ENCODE assay signal across 14 mouse cellular contexts in genomic region chr5:35389441-35389840, GRCm38 (mm10). TPM values are rescaled to one million over a fixed set of nuclear protein-coding genes. Genes with fewer than 3 reads are reported as not detected.
DNase-seq lines count a peak whose midpoint lies in the region; ATAC-seq and TF ChIP-seq lines count a peak whose summit lies in the region.
"Had no signal": no experiment of that assay in that cellular context is flagged by ENCODE, and none has a peak within 500 bp of the region (broad histone marks: within the 10 kb centered on the region; RNA-seq: fewer than 3 reads in every experiment).

No protein-coding gene starts in this region.

- no peak overlapping the region for H3K4me2 ChIP-seq in kidney, embryonic 14.5 days (replicated peaks; ENCODE audit: low read depth, low read length)
- peak overlapping the region; percentile 77 for H3K4me2 ChIP-seq in embryonic facial prominence, embryonic 12.5 days (replicated peaks)
- peak overlapping the region; percentile 56; the same call in 1 of the 2 replicates for H3K4me2 ChIP-seq in hindbrain, embryonic 13.5 days

- ATAC-seq in kidney, embryonic 14.5 days (ENCODE audit: low FRiP score, low TSS enrichment): no peak
- ATAC-seq in embryonic facial prominence, embryonic 12.5 days (ENCODE audit: insufficient number of reproducible peaks, insufficient read depth, low FRiP score, low TSS enrichment): no peak
- ATAC-seq in hindbrain, embryonic 13.5 days (ENCODE audit: low FRiP score): no peak

- DNase-seq in kidney, postnatal 36 days: no peak
- DNase-seq in neural tube, embryonic 10.5 days (ENCODE audit: extremely low spot score, low spot score): peak; percentile 48
- DNase-seq in ovary, postnatal 36 days (ENCODE audit: low spot score): no peak
- DNase-seq in thymus, adult 2 months: no peak
- no peak for DNase-seq in gastrocnemius, adult 8-10 months (ENCODE audit: low spot score in 2 of 2)
- DNase-seq: adrenal gland, adult 2 months; lung, adult 18-20 months had no signal

- H3K36me3 ChIP-seq in kidney, embryonic 14.5 days (ENCODE audit: control insufficient read depth, insufficient read depth, low read length): no peaks in the 10 kb centered on the region
- H3K36me3 ChIP-seq in embryonic facial prominence, embryonic 12.5 days: no peaks in the 10 kb centered on the region
- H3K36me3 ChIP-seq in hindbrain, embryonic 13.5 days: no peaks in the 10 kb centered on the region
- H3K36me3 ChIP-seq in thymus, adult 2 months (ENCODE audit: control insufficient read depth, insufficient read depth, low read length): no peaks in the 10 kb centered on the region

- H3K27ac ChIP-seq in kidney, embryonic 14.5 days (ENCODE audit: low read depth, low read length): no peak overlapping the region
- H3K27ac ChIP-seq in embryonic facial prominence, embryonic 12.5 days: peak overlapping the region; percentile 46; the same call in 1 of the 2 replicates
- no peak overlapping the region for H3K27ac ChIP-seq in hindbrain, embryonic 13.5 days
- H3K27ac ChIP-seq in thymus, adult 2 months (ENCODE audit: control insufficient read depth, insufficient read depth, low read length): no peak overlapping the region

- H3K4me1 ChIP-seq in kidney, embryonic 14.5 days (ENCODE audit: control insufficient read depth, insufficient read depth, low read length): peaks cover 5% of the 10 kb centered on the region; the same call in 1 of the 2 replicates
- peaks cover 16% of the 10 kb centered on the region for H3K4me1 ChIP-seq in embryonic facial prominence, embryonic 12.5 days
- peaks cover 27% of the 10 kb centered on the region for H3K4me1 ChIP-seq in hindbrain, embryonic 13.5 days (replicated peaks)
- H3K4me1 ChIP-seq in thymus, adult 2 months (replicated peaks; ENCODE audit: control insufficient read depth, insufficient read depth, low read length): no peaks in the 10 kb centered on the region

- TF ChIP-seq CTCF in thymus, adult 2 months (IDR thresholded peaks at IDR 0.05; ENCODE audit: borderline replicate concordance, control insufficient read depth, extremely low read depth, insufficient read depth, low read length, poor library complexity): no peak

- TF ChIP-seq POLR2A in thymus, adult 2 months (IDR thresholded peaks at IDR 0.05; ENCODE audit: control insufficient read depth, extremely low read depth, insufficient read depth, low read length, poor library complexity): no peak

- H3K9me3 ChIP-seq in kidney, embryonic 14.5 days (ENCODE audit: control insufficient read depth, low read length): no peaks in the 10 kb centered on the region
- no peaks in the 10 kb centered on the region for H3K9me3 ChIP-seq in embryonic facial prominence, embryonic 12.5 days
- no peaks in the 10 kb centered on the region for H3K9me3 ChIP-seq in hindbrain, embryonic 13.5 days

- peaks cover 100% of the 10 kb centered on the region for H3K27me3 ChIP-seq in kidney, embryonic 14.5 days (ENCODE audit: control insufficient read depth, insufficient read depth, low read length)
- H3K27me3 ChIP-seq in embryonic facial prominence, embryonic 12.5 days: peaks cover 100% of the 10 kb centered on the region
- peaks cover 100% of the 10 kb centered on the region for H3K27me3 ChIP-seq in hindbrain, embryonic 13.5 days
- peaks cover 18% of the 10 kb centered on the region for H3K27me3 ChIP-seq in thymus, adult 2 months (ENCODE audit: control insufficient read depth, insufficient read depth, low read length)

- H3K4me3 ChIP-seq in kidney, embryonic 14.5 days (ENCODE audit: low read length): peak overlapping the region; percentile 43
- H3K4me3 ChIP-seq in embryonic facial prominence, embryonic 12.5 days: peak overlapping the region; percentile 51
- H3K4me3 ChIP-seq in hindbrain, embryonic 13.5 days: peak overlapping the region; percentile 39; the same call in 1 of the 2 replicates
- no peak overlapping the region for H3K4me3 ChIP-seq in thymus, adult 2 months (ENCODE audit: control insufficient read depth, insufficient read depth, low read length)
- H3K4me3 ChIP-seq: erythroblast, embryonic 14.5 days had no signal

- H3K9ac ChIP-seq in kidney, embryonic 14.5 days (ENCODE audit: low read depth, low read length): no peak overlapping the region
- H3K9ac ChIP-seq in embryonic facial prominence, embryonic 12.5 days: peak overlapping the region; percentile 46
- no peak overlapping the region for H3K9ac ChIP-seq in hindbrain, embryonic 13.5 days

- WGBS in kidney, embryonic 14.5 days: under 1% methylated on average over 11 of the region's 11 CpGs
- WGBS in embryonic facial prominence, embryonic 12.5 days: 2% methylated on average over 11 of the region's 11 CpGs
- WGBS in hindbrain, embryonic 13.5 days: 2% methylated on average over 11 of the region's 11 CpGs
- WGBS in thymus, adult 2 months: 16% methylated on average over 11 of the region's 11 CpGs

RNA-seq across cellular contexts. Expression of gene Hmx1, which starts 0.5 kb away (rescaled TPM):
- polyA plus RNA-seq in kidney, embryonic 14.5 days (2014; fragmentation: Nextera tagmentation; extraction: Ambion mirVana): not detected in 2 replicates
- polyA plus RNA-seq in embryonic facial prominence, embryonic 12.5 days (2016; fragmentation: Nextera tagmentation; extraction: Ambion mirVana): 11.1 and 17.3 TPM in 2 replicates
- polyA plus RNA-seq in hindbrain, embryonic 13.5 days (2015; fragmentation: Nextera tagmentation; extraction: Ambion mirVana): 0.54 and 1.5 TPM in 2 replicates
- polyA plus RNA-seq in thymus, adult 2 months (2012; rRNA removed): 0.24 and 0.80 TPM in 2 replicates
- total RNA-seq in gastrocnemius, adult 8-10 months (2022): not detected
- total RNA-seq: adrenal gland, adult 2 months; heart, postnatal 25 days; layer of hippocampus, postnatal 14 days had no signal
- polyA plus RNA-seq: adrenal gland, adult 2 months; erythroblast, embryonic 14.5 days; small intestine, adult 2 months had no signal
